Mouse (Mus musculus): ENCODE data around the gene Zfp213.

Zfp213 gene

DNA sequence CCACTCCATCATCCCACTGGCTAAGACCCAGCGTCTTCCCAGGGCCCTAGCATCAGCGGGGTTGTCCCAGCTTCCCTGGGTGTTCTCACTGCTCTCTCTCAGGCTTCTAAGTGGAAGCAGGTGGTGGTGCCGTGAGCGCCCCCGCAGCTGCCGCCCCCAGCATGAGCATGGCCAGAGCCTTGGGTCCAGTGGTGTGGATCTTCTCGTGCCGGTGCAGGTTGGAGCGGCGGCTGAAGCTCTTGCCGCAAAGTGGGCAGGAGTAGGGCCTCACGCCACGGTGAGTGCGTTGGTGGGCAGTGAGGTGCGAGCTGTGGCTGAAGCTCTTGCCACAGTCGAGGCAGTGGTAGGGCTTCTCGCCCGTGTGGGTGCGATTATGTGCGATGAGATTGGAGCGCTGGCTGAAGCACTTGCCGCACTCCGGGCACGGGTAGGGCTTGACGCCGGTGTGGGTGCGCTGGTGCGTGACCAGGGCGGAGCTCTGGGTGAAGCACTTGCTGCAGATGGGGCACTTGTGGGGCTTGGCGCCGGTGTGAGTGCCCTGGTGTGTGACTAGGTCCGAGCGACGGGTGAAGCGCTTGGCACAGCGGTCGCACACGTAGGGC lies 12.0 kb upstream of the Zfp213 start:
- ATAC-seq (ENCODE audit: insufficient number of reproducible peaks, low FRiP score, low TSS enrichment), result no peak

DNA sequence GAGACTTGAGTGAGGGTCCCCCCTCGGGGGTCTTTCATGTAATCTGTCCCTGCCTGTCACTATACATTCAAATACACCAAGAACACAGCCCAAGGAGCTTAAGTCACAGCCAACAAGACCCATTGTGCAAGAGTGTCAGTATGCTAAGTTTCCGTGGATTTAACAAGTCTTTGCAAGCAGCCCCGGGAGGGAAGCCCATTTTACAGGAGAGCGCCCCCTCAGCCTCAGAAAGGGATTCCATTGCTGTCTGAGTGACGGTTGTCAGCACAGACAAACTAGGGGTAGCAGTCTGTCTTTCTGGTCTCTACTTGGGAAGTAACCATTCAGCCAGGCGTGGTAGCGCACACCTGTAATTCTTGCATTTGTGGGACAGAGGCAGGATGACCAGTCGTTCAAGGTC lies 10.1 kb upstream of the Zfp213 start:
- ATAC-seq (ENCODE audit: insufficient number of reproducible peaks, low FRiP score, low TSS enrichment), result no peak

DNA sequence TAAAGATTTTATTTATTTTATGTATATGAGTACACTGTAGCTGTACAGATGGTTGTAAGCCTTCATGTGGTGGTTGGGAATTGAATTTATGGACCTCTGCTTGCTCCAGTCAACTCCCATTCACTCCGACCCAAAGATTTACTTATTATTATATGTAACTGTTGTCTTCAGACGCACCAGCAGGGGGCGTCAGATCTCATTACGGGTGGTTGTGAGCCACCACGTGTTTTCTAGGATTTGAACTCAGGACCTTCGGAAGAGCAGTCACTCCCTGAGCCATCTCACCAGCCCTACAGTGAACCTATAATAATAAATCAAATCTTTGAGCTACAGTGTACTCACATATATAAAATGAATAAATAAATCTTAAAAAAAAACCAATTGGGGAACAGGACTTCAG lies 8.0 kb upstream of the Zfp213 start:
- ATAC-seq (ENCODE audit: insufficient number of reproducible peaks, low FRiP score, low TSS enrichment), result no peak

DNA sequence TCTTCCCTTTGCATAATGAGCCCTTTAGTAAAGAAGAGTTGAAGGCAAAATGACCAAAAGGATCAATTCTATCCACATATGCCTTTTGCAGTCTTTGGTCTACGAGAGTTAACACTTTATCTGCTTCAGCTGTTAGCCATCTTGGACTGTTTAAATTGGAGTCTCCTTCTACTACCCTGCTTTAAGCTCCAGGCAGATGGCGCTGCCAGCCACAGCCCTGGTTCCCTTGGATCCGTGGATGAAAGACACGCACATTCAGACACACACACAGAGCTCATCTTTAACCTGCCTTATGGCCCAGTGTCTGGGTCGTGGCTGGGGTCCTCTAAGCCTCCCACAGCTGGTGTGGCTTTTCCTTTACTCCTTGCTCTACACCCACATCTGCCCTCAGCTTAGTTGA lies 7.0 kb upstream of the Zfp213 start:
- ATAC-seq (ENCODE audit: insufficient number of reproducible peaks, low FRiP score, low TSS enrichment), result no peak

DNA sequence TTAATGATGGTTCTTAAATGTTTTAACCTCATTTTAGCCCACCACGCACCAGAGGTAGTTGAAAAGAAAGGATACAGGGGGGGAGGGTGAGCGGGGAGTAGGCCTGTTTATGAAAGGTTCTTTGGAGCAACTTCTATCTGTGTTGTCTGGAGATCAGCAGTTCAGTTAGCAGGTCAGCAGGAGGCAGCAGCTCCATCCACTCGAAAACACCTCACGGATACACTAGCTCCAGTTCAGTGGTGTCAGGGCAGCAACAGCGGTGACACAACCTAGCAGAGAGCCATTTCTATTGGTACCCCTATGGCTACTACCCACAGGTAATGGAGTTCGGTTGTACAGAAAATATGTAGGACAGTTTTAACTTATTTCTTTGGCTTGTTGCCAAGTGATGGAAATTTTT lies 6.0 kb upstream of the Zfp213 start:
- no peak for ATAC-seq (ENCODE audit: insufficient number of reproducible peaks, low FRiP score, low TSS enrichment)

DNA sequence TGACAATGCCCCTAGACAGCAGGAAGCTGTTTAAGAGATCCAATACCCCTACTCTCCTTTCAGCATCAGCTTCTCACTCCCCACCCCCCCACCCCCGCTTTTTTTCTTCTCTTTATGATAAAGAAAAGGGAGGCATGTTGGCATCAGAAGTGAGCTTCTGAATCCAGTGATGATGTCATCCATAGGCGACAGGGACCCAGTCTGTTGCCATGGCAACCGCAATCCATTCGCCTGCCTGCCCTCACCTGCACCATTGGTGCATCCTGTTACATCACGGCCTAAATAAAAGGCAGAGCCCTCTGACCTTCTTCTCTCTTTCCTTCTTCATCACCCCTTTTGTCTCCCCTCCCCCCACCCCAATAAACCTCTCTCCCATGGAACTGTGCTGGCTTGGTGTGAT lies 4.3 kb upstream of the Zfp213 start:
- no peak for ATAC-seq (ENCODE audit: insufficient number of reproducible peaks, low FRiP score, low TSS enrichment)

DNA sequence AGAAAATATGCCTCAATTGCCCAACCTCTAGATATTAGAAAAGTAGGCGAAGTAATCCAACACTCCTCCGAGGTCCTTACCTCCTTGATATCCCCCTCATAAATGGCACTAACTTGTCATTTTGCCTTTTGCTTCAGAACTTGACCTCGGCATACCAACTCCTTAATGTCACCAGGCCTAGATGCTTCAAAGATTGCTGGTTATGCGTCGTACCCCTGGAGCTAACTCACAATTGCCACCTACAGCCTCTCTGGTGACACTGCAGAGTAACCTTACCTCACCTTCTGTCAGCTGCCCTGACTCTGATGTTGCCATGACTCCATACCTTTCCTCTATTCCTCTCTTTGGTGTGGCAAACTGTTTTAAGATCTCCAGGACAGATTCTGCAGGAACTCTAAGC lies 2.7 kb upstream of the Zfp213 start:
- no peak for ATAC-seq (ENCODE audit: insufficient number of reproducible peaks, low FRiP score, low TSS enrichment)

DNA sequence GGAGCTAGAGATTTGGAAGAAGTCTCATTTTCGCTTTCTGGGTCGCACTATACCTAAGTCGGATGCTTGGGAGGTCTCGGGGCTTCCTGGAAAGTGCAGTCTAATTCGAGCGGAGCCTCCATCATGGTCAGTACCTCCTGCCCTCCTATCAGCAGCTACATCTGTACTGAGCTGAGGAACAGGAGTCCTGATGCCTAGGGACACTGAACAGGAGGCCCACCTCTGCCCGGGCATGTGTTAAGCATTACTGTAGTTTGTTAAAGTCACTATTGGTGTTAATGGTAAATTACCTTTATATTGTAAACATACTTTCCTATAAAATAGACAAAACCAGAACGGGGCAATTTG lies 304 bp upstream of the Zfp213 start:
- ATAC-seq (ENCODE audit: insufficient number of reproducible peaks, low FRiP score, low TSS enrichment), result no peak; the same call in 1 of the 2 replicates

DNA sequence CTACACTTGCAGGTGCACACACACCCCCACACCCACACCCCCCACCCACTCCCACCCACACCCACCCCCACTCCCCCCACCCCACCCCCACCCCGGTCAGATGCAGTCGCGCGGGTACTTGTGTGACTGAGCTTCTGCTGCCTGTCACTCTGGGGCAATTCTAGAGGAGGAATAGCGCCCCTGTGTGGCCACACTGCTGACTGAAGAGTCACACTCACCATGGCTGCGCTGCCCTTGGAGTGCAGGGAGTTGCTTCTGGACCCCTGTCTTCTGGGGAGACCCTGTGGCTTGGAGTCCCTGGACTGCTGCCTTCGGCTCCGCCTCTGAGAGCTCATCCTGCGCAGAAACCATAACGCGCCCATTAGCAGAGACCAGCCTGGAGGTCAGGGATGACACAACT lies 4.3 kb downstream of the Zfp213 start:
- ATAC-seq (ENCODE audit: insufficient number of reproducible peaks, low FRiP score, low TSS enrichment), result no peak

DNA sequence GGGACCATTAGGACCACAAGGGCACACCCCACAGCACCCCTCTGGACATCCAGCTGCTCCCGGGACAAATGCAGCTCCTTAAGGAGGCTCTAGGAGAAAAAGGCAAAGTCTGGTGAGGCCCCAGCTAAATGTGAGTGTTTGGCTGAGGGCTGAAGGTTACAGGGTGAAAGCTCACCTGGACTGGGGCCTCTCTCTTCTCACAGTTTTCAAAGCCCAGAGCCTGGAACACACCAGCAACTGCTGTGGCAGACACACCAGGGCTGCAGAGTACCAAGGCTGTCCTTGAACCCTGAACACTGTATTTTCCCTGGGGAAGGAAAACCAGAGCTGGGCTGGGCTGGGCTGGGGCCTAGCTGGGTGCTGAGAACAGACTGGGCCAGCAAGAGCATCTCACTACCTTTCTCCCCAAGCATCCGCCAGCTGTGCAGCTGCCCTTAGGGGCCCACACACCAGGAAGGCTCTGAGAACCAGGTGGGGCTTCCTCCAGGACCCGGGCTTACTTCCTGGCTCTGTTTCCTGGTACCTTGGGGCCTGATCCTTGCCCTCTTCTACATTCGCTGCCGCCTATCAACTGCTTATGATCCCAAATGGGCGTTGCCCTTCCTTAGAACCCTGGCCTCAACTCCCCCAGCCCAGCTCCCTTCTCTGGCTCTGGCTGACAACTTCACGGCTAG lies 8.7 kb downstream of the Zfp213 start:
- ATAC-seq (ENCODE audit: insufficient number of reproducible peaks, low FRiP score, low TSS enrichment), result no peak

DNA sequence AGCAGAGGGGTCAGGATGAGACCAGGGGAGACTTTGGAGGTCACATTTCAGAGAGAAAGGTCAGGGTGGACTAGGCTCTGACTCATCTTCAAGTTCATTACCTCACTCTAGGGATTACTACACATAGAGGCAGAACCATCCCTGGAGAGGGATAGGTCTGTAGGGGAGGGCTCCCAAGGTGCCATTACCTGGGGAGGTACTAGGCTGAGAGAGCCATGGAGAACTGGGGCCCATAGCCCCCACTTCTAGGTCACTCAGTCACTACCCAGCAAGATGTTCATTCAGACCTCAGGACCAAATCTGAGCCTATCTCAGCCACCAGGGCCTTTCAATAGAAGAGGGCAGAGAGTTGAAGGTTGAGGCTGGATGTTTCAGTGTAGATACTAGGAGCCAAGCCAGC lies 9.7 kb downstream of the Zfp213 start:
- ATAC-seq (ENCODE audit: insufficient number of reproducible peaks, low FRiP score, low TSS enrichment), result no peak

DNA sequence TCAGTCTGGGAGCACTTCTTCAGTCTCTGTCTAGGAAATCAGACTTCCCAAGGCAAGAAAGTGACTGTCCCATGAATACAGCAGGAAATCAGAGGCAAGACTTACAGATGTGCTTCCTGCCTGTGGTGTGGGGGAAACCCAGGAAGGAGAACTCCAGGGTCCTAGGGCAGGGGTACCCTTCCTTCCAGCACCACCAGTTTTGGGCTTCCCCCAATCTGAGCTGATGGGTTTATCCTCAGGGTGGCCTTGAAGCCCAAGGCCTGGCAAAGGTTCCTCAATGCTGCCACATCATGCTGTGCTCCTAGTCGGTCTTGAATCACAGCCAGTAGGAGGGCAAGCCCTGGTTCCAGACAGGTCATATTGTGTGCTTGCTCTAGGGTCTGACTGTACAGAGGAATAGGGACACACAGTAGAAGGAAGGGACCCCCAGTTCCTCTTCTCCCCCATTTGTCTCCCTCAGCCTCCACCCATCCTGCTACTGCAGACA lies 10.4 kb downstream of the Zfp213 start:
- no peak for ATAC-seq (ENCODE audit: insufficient number of reproducible peaks, low FRiP score, low TSS enrichment)

DNA sequence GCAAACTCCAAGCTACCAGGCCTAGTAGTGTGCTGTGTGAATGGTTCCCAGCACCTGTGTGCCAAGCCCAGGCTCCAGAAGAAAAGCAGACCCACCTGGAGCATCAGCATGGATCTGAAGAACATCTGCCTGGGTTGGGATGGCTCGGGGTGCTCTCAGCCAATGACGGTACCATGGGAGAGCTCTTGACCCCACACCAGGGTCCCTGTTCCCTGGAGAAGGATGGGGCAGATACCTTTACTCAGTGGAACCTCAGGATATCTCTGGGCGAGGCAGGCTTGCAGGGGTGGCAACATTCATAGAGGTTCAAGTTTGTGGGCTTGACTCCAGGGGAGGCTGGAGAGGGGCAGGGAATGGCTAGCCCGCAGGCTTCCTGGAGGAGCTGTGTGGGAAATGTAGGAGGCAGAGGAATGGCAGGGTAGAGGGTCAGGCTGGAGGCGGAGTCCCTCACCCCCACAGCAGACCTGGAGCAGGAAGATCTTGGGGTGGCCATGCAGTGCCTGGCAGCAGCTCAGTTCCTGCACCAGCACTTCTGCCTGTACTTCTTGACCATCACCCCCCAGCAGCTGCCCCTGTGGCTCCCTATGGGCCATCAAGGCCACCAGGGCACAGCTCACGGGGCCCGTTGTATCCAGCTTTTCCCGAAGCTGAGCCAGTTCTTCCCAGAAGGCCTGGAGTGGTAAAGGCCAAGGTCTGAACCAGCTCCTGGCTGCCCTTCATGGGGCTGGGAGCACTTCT lies 11.0 kb downstream of the Zfp213 start:
- ATAC-seq (ENCODE audit: insufficient number of reproducible peaks, low FRiP score, low TSS enrichment), result no peak

DNA sequence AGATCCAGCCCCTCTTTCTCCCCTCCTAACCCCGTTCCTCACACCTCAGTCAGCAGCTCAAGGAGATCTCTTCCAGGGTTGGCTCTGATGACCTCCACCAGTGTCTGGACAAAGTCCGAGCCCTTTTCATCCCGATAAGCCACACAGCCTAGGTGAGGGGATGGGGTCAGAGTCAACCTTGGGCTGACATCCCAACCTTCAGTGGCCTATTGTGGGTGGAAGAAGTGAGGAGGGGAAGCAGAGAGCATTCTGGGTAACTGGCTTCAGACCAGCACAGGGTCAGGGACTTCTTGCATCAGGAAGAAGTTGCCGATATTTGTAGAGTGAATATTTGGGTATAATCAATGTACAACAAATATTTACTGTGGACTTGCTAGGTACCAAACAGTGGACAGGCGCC lies 12.1 kb downstream of the Zfp213 start:
- ATAC-seq (ENCODE audit: insufficient number of reproducible peaks, low FRiP score, low TSS enrichment), result no peak

DNA sequence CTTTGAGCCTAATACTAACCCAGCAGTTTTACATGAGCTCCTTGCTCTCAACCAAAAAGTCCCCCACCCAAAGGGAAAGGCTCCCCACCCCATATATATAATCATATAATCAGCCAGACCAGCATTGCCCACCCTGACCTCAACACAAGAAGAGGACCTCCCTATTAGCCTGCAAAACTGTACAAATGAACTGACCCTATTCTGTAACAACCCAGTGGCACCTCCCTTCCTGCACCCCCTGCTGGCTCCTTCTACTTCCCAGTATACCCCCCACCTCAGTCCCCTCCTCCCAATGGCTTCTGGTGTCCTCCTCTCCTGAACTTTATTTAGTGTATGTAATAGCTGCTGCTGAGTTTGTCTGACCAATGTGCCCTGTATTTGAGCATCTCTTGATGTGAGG lies 12.6 kb downstream of the Zfp213 start:
- no peak for ATAC-seq (ENCODE audit: insufficient number of reproducible peaks, low FRiP score, low TSS enrichment)

DNA sequence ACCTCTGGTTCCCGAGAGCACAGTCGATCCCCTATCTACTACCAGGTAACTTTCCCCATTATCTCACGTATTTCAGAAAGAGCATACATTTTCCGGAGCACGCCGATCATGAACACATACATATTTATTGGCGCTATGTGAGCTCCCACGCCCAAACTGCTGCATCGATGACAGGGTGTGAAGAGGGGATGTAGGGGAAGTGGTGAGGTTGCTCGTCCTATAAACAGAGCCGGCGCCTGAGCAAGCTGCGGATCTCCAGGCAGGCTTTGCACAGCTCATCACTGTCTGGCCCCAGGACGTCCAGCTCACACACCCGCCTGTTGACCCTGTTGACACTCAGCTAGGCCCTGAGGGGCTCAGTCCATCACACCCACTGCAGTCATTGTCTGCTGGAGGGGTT lies 13.2 kb downstream of the Zfp213 start:
- ATAC-seq (ENCODE audit: insufficient number of reproducible peaks, low FRiP score, low TSS enrichment), result no peak

DNA sequence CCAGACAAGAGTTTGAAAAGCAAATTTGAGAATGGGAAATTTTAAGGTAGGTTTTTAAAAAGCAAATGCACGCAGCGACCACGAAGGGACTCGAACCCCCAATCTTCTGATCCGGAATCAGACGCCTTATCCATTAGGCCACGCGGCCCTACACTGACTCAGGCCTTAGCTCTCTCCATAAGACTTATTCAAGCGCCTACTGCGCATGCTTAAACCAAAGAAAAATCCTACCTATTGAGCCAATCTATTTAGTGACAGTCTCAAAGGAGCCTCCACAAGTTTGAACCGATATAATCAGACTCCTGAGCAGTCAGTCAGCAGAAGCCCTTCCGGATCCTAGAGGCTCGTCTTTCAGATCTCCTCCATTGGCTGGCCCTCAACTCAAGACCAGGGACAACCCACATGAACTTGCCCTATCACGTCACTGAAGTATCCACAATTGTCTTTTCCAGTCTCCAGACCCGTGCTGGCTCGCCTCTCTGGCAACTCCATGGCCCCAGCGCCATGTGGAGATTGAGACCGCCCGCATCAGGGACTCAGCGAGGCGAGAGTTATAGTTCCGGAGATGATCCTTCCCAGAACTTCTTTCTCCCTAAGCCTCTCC lies 13.7 kb downstream of the Zfp213 start:
- peak; percentile 36 for ATAC-seq (ENCODE audit: insufficient number of reproducible peaks, low FRiP score, low TSS enrichment)

DNA sequence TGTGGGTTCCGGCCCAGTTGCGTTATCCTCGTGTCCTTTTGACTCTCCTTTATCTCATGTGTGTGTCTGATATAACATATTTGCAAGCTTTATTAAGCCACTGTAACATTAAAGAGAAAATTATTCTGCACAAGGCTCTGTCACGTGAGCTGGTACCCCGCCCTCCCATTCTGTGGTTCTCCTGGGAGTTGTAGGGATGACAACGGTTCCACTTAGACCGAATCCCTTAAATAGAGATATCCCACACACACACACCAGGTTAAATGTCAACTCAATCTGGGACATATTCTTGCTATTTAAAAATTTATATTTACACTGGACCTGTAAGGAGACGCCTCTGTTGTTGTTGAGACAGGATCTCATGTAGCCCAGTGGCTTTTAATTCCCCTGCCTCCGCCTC lies 14.6 kb downstream of the Zfp213 start:
- ATAC-seq (ENCODE audit: insufficient number of reproducible peaks, low FRiP score, low TSS enrichment), result no peak

DNA sequence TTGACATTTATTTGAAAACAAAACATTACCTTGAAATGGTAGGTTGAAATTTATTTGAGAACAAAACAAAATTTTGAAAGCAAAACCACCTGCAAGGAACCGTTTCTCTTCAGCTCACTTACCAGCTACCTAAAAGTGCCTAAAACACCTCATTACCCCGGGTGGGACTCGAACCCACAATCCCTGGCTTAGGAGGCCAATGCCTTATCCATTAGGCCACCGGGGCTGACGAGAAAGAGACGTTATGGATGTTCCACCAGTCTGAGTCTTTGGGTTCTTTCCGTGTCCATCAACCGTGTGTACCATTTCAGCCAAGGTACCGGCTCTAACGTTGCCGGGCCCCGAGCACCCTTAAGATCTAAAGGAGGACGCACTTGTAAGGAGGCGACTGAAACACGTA lies 15.4 kb downstream of the Zfp213 start:
- ATAC-seq (ENCODE audit: insufficient number of reproducible peaks, low FRiP score, low TSS enrichment), result peak; percentile 28; the same call in 1 of the 2 replicates

DNA sequence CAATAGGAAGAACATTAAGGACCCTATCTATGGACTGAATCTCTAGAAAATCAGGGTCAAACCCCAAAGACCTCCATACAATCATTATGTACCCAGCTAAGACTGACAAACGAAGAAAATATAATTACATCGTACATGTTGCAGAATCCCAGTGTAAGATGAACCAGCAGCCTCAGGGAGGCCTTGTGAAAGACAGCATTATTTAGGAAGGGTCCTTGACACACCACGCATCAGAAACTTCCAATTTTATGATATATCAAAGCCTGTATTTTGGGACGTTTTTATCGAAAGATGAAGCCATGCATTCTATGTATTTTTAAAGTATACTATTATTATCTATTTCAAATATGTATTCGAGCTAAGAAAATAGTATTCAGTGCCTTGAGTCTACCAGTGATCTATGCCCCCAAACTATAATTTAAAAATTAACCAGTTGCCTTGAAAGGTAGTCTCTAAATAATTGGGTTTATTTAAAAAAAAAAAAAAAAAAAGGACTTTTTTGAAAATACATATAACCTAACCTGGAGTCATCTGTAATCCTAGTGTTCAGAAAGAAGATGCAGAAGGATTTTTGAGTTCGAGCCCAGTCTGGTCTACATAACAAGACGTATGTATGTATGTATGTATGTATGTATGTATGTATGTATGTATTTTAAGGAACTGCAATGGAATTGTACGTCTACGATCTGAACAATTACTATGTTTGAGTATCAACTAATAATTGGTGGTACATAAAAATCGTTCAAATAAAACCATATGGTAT lies 16.2 kb downstream of the Zfp213 start:
- no peak for ATAC-seq (ENCODE audit: insufficient number of reproducible peaks, low FRiP score, low TSS enrichment)

All from cerebellum, adult (tissue).